Comparison of ENCODE assay signal across 21 mouse cellular contexts in the genomic region with DNA sequence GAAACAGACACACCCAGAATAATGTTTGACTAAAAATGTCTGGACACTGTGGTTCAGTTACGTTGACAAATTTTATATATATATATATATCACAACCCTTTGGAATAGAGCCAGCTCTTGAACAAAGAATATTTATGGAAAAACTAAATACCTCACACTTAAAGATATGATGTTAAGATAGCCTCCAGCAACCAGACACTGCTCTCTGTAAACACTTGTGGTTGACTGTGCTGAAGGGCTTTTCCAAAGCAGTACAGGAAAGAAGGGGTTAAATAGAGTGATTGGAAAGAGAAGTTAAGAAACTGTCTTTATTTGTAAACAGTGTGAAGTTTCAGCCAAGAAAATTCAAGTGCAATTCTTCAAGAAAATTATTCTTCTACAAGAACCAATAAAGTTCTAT.
A peak's percentile ranks its signal among the peaks of the same experiment; 100 is the strongest.
DNase-seq lines count a peak whose midpoint lies in the region; ATAC-seq and TF ChIP-seq lines count a peak whose summit lies in the region.
"Had no signal": no experiment of that assay in that cellular context is flagged by ENCODE, and none has a peak within 500 bp of the region (broad histone marks: within the 10 kb centered on the region; RNA-seq: fewer than 3 reads in every experiment).

No protein-coding gene starts in this region.

- TF ChIP-seq CTCF in lung, embryonic 14.5 days (IDR thresholded peaks at IDR 0.05; ENCODE audit: low read depth), result no peak

- no peaks in the 10 kb centered on the region for H3K27me3 ChIP-seq in lung, embryonic 14.5 days (ENCODE audit: insufficient read depth, low read length)
- no peaks in the 10 kb centered on the region for H3K27me3 ChIP-seq in lung, embryonic 15.5 days
- H3K27me3 ChIP-seq in lung, embryonic 16.5 days (ENCODE audit: control insufficient read depth, insufficient read depth, low read depth, low read length), result no peaks in the 10 kb centered on the region
- H3K27me3 ChIP-seq: CH12.LX, Patski had no signal

- no peak overlapping the region for H3K9ac ChIP-seq in lung, embryonic 14.5 days
- H3K9ac ChIP-seq in lung, embryonic 15.5 days, result no peak overlapping the region
- H3K9ac ChIP-seq in lung, embryonic 16.5 days (ENCODE audit: low read length), result no peak overlapping the region

- no peak overlapping the region for H3K27ac ChIP-seq in lung, embryonic 14.5 days (ENCODE audit: low read depth)
- no peak overlapping the region for H3K27ac ChIP-seq in lung, embryonic 15.5 days
- no peak overlapping the region for H3K27ac ChIP-seq in lung, embryonic 16.5 days (ENCODE audit: low read length)

- 13% methylated on average over 1 of the region's 1 CpGs for WGBS in lung, embryonic 14.5 days
- 3% methylated on average over 1 of the region's 1 CpGs for WGBS in lung, embryonic 15.5 days
- 11% methylated on average over 1 of the region's 1 CpGs for WGBS in lung, embryonic 16.5 days

- peak; percentile 69 for DNase-seq in lung, embryonic 14.5 days
- no peak for DNase-seq in lung, postnatal 10 days
- no peak for DNase-seq in lung, postnatal 25 days (ENCODE audit: low spot score)
- DNase-seq in lung, postnatal 14 days, result no peak
- DNase-seq: adrenal gland, adult 2 months; adrenal gland, adult 8-10 months; adrenal gland, postnatal 10 days; adrenal gland, postnatal 14 days; adrenal gland, postnatal 25 days; adrenal gland, postnatal 36 days; B cell, adult 2 months; cerebellum, adult 11 months; cerebellum, adult 11-12 months; cerebellum, adult 18-20 months had no signal

- H3K36me3 ChIP-seq in lung, embryonic 14.5 days (ENCODE audit: insufficient read depth), result no peaks in the 10 kb centered on the region
- no peaks in the 10 kb centered on the region for H3K36me3 ChIP-seq in lung, embryonic 15.5 days
- no peaks in the 10 kb centered on the region for H3K36me3 ChIP-seq in lung, embryonic 16.5 days (ENCODE audit: control insufficient read depth, insufficient read depth, low read length)
- H3K36me3 ChIP-seq: G1E had no signal

- no peak overlapping the region for H3K4me3 ChIP-seq in lung, embryonic 14.5 days (ENCODE audit: low read depth, low read length)
- no peak overlapping the region for H3K4me3 ChIP-seq in lung, embryonic 15.5 days
- H3K4me3 ChIP-seq in lung, embryonic 16.5 days (ENCODE audit: low read length), result no peak overlapping the region

- H3K9me3 ChIP-seq in lung, embryonic 14.5 days (ENCODE audit: low read depth, low read length), result no peaks in the 10 kb centered on the region
- H3K9me3 ChIP-seq in lung, embryonic 15.5 days, result no peaks in the 10 kb centered on the region
- H3K9me3 ChIP-seq in lung, embryonic 16.5 days (ENCODE audit: control insufficient read depth, low read length), result no peaks in the 10 kb centered on the region
- H3K9me3 ChIP-seq: G1E had no signal

- peak; percentile 79 for ATAC-seq in lung, embryonic 14.5 days (ENCODE audit: insufficient read depth)
- ATAC-seq in lung, embryonic 15.5 days (ENCODE audit: borderline replicate concordance, extremely low read depth, low FRiP score, low TSS enrichment), result peak; percentile 57; the same call in 1 of the 2 replicates
- ATAC-seq in lung, embryonic 16.5 days (ENCODE audit: low read depth), result peak; percentile 54; the same call in 1 of the 2 replicates
- ATAC-seq: activated CD4-positive, CD25-positive, alpha-beta regulatory T cell, adult 4 months; CD4-positive, CD25-positive, alpha-beta regulatory T cell, adult 4 months; Patski had no signal

- H3K4me1 ChIP-seq in lung, embryonic 14.5 days (ENCODE audit: insufficient read depth), result peaks cover 20% of the 10 kb centered on the region
- peaks cover 24% of the 10 kb centered on the region for H3K4me1 ChIP-seq in lung, embryonic 15.5 days
- H3K4me1 ChIP-seq in lung, embryonic 16.5 days (replicated peaks; ENCODE audit: control insufficient read depth, insufficient read depth, low read length), result peaks cover 24% of the 10 kb centered on the region

- H3K4me2 ChIP-seq in lung, embryonic 14.5 days, result no peak overlapping the region
- H3K4me2 ChIP-seq in lung, embryonic 15.5 days, result no peak overlapping the region
- H3K4me2 ChIP-seq in lung, embryonic 16.5 days (ENCODE audit: low read depth, low read length), result no peak overlapping the region
